Mouse (Mus musculus): Measurements from ENCODE around the gene Urah.

Gene Urah

GRCm38 (mm10) chr7:140840750-140841735 lies 6.2 kb downstream of the Urah start:
- CTCF ChIA-PET = interaction anchor here (0.5 kb wide), 1 partner anchor 916 kb away, joined by 4 read pairs; no protein-coding TSS in a partner anchor

- CTCF ChIA-PET = no interaction called here
Measured at GRCm38 (mm10) chr7:140843806-140844205, 9.0 kb downstream of the Urah start.

- CTCF ChIA-PET = interaction anchor here (0.6 to 1.4 kb wide), 4 partner anchors 14 to 61 kb away, joined by 3 to 10 read pairs (median 6); no protein-coding TSS in a partner anchor
Measured at GRCm38 (mm10) chr7:140844905-140845665, 10.3 kb downstream of the Urah start, which contains the start of gene Scgb1c1. TSS of gene Scgb1c1 (plus strand) at chr7:140845547.

- CTCF ChIA-PET = interaction anchor here (1.4 kb wide), 2 partner anchors 57 to 60 kb away, joined by 5 to 6 read pairs; no protein-coding TSS in a partner anchor
Measured at GRCm38 (mm10) chr7:140845683-140846082, 10.9 kb downstream of the Urah start.

GRCm38 (mm10) chr7:140846676-140847075 lies 11.9 kb downstream of the Urah start:
- CTCF ChIA-PET = interaction anchor here (1.6 to 2.1 kb wide), 2 partner anchors 56 to 202 kb away, joined by 7 to 8 read pairs; no protein-coding TSS in a partner anchor

- CTCF ChIA-PET = interaction anchor here (1.6 to 2.1 kb wide), 2 partner anchors 55 to 200 kb away, joined by 7 to 8 read pairs; no protein-coding TSS in a partner anchor
Measured at GRCm38 (mm10) chr7:140847755-140848580, 13.2 kb downstream of the Urah start, which contains the start of gene Odf3. TSS of gene Odf3 (plus strand) at chr7:140847805.

GRCm38 (mm10) chr7:140848591-140848990 lies 13.8 kb downstream of the Urah start:
- CTCF ChIA-PET = interaction anchor here (2.1 kb wide), 1 partner anchor 200 kb away, joined by 8 read pairs; no protein-coding TSS in a partner anchor

- CTCF ChIA-PET = no interaction called here
Measured at GRCm38 (mm10) chr7:140851916-140852315, 17.1 kb downstream of the Urah start.

GRCm38 (mm10) chr7:140853386-140853785 lies 18.6 kb downstream of the Urah start:
- CTCF ChIA-PET = no interaction called here

GRCm38 (mm10) chr7:140854483-140854882 lies 19.7 kb downstream of the Urah start:
- CTCF ChIA-PET = no interaction called here

- CTCF ChIA-PET = no interaction called here
Measured at GRCm38 (mm10) chr7:140855181-140855580, 20.4 kb downstream of the Urah start.

GRCm38 (mm10) chr7:140855860-140856784 lies 21.3 kb downstream of the Urah start, which contains the start of gene Gm45785:
TSS of gene Gm45785 (minus strand) at chr7:140856331.
- CTCF ChIA-PET = no interaction called here

- CTCF ChIA-PET = no interaction called here
Measured at GRCm38 (mm10) chr7:140856785-140857549, 22.1 kb downstream of the Urah start, which contains the start of gene Ric8a. TSS of gene Ric8a (plus strand) at chr7:140856957.

GRCm38 (mm10) chr7:140857550-140858505 lies 23.0 kb downstream of the Urah start, which contains the start of gene Bet1l:
TSS of gene Bet1l (minus strand) at chr7:140857577.
- CTCF ChIA-PET = no interaction called here

- CTCF ChIA-PET = interaction anchor here (0.6 kb wide), 1 partner anchor 14 kb away, joined by 3 read pairs; no protein-coding TSS in a partner anchor
Measured at GRCm38 (mm10) chr7:140858746-140859145, 23.9 kb downstream of the Urah start.

- CTCF ChIA-PET = no interaction called here
Measured at GRCm38 (mm10) chr7:140859997-140860396, 25.2 kb downstream of the Urah start.

GRCm38 (mm10) chr7:140860728-140861127 lies 25.9 kb downstream of the Urah start:
- CTCF ChIA-PET = no interaction called here

GRCm38 (mm10) chr7:140864761-140865160 lies 29.9 kb downstream of the Urah start:
- CTCF ChIA-PET = no interaction called here
